Mouse (Mus musculus): ENCODE measurements around the gene Grik2.

GRCm38 (mm10) chr10:49191291-49191690 lies 597.3 kb downstream of the Grik2 start:
- TF ChIP-seq POLR2A (IDR thresholded peaks at IDR 0.05; ENCODE audit: insufficient read length, low read depth), result no peak
- no peak for TF ChIP-seq POLR2AphosphoS2 (IDR thresholded peaks at IDR 0.05; ENCODE audit: insufficient read length, low read depth)
- no peak for TF ChIP-seq USF1 (IDR thresholded peaks at IDR 0.05; ENCODE audit: low read depth)
- no peak for TF ChIP-seq MYOD1 (IDR thresholded peaks at IDR 0.05; ENCODE audit: control insufficient read depth in 1 of 3, insufficient read length in 2 of 3, low read depth in 2 of 3)
- TF ChIP-seq TCF12 (IDR thresholded peaks at IDR 0.05; ENCODE audit: insufficient read depth, poor library complexity, severe bottlenecking), result no peak
- TF ChIP-seq REST (IDR thresholded peaks at IDR 0.05; ENCODE audit: insufficient read depth, insufficient read length), result no peak
- no peak for TF ChIP-seq E2F4 (IDR thresholded peaks at IDR 0.05; ENCODE audit: insufficient read depth)
- TF ChIP-seq SRF (IDR thresholded peaks at IDR 0.05; ENCODE audit: control insufficient read depth, insufficient read length, low read depth), result no peak
- TF ChIP-seq CEBPB (IDR thresholded peaks at IDR 0.05; ENCODE audit: insufficient read depth, poor library complexity, severe bottlenecking), result no peak
